Mouse (Mus musculus) CD8-positive naive resting alpha-beta T cell, adult 2 months (primary cell): ENCODE results near the gene Slc25a40.

Experiments used
- DNase-seq, 2 experiments: peaks; one replicate each; pipeline ENCODE4 v3.0.0; 2022; ENCODE audit warnings: low read depth in 2 of 2, low spot score in 2 of 2

Gene Slc25a40

DNA sequence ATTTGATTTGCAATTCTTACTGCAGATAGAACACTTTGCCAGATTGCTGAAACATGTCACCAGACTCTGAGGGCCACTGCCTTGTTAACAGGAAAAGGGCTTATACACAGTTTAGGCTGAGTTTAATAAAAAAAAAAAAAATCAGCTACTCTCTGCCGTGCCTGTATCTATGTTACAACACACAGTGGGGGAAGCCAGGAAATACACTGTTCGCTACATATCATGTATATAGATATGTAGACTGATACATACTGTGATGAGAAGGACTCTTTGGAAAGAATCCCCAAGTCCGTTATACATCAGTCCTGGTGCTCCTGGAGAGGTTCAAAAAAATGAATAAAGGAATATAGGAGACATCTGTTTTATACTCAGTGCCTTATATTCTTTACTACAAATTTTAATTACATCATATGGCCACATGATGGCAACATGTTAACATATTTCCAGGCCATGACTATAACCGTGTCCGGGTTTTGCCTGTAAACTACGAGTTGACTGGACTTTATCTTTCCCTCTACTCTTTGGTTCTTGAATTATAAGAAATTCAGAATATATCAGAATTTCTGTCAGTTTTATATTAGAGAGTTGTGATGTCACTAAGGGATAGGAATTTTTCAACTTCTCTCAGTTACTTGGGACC lies 66.9 kb downstream of the Slc25a40 start:
- peak in 1 of 2 experiments; percentile 8 for DNase-seq

DNA sequence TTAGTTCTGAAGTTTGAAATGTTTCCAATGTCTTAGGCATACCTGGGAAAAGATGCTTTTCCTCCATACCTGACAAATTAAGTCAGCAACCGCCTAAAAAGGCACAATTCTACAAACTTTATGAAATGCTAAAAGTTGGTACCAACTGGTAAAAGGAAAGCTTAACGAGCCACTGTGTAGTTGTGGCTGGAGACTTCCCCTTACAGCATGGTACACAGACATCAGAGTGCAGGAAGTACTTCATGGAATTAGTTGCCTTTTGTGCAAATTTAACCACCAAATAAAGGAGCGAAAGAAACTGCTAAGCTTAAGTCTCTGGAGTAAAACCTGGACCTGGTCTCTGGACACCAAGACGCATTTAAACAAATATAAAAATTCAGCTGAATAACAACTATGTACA lies 69.1 kb downstream of the Slc25a40 start:
- DNase-seq: no peak
